Mouse (Mus musculus): Measurements from ENCODE around the gene Pnma1.
A peak's percentile ranks its signal among the peaks of the same experiment; 100 is the strongest.

Pnma1 gene

GRCm38 (mm10) chr12:84178652-84179445 lies 30.6 kb upstream of the Pnma1 start:
- DNase-seq (ENCODE audit: low spot score in 2 of 2) = no peak

- DNase-seq (ENCODE audit: low spot score in 2 of 2) = no peak
Measured at GRCm38 (mm10) chr12:84178052-84178451, 29.8 kb upstream of the Pnma1 start.

- DNase-seq (ENCODE audit: low spot score in 2 of 2) = no peak
Measured at GRCm38 (mm10) chr12:84176886-84177765, 28.8 kb upstream of the Pnma1 start.

- DNase-seq (ENCODE audit: low spot score in 2 of 2) = no peak
Measured at GRCm38 (mm10) chr12:84176126-84176769, 28.0 kb upstream of the Pnma1 start.

GRCm38 (mm10) chr12:84175659-84176061 lies 27.4 kb upstream of the Pnma1 start:
- DNase-seq (ENCODE audit: low spot score in 2 of 2) = peak; percentile 89 to 91

GRCm38 (mm10) chr12:84174871-84175270 lies 26.6 kb upstream of the Pnma1 start:
- peak; percentile 76 to 90 for DNase-seq (ENCODE audit: low spot score in 2 of 2)

GRCm38 (mm10) chr12:84174190-84174811 lies 26.0 kb upstream of the Pnma1 start:
- no peak for DNase-seq (ENCODE audit: low spot score in 2 of 2)

- no peak for DNase-seq (ENCODE audit: low spot score in 2 of 2)
Measured at GRCm38 (mm10) chr12:84173309-84173915, 25.1 kb upstream of the Pnma1 start.

- no peak for DNase-seq (ENCODE audit: low spot score in 2 of 2)
Measured at GRCm38 (mm10) chr12:84172862-84173261, 24.6 kb upstream of the Pnma1 start.

GRCm38 (mm10) chr12:84172216-84172615 lies 23.9 kb upstream of the Pnma1 start:
- no peak for DNase-seq (ENCODE audit: low spot score in 2 of 2)

- DNase-seq (ENCODE audit: low spot score in 2 of 2) = no peak
Measured at GRCm38 (mm10) chr12:84170610-84171009, 22.3 kb upstream of the Pnma1 start.

- DNase-seq (ENCODE audit: low spot score in 2 of 2) = no peak
Measured at GRCm38 (mm10) chr12:84165631-84166373, 17.5 kb upstream of the Pnma1 start.

GRCm38 (mm10) chr12:84163586-84164110 lies 15.4 kb upstream of the Pnma1 start:
- no peak for DNase-seq (ENCODE audit: low spot score in 2 of 2)

- DNase-seq (ENCODE audit: low spot score in 2 of 2) = no peak
Measured at GRCm38 (mm10) chr12:84163133-84163532, 14.8 kb upstream of the Pnma1 start.

GRCm38 (mm10) chr12:84161616-84162433 lies 13.5 kb upstream of the Pnma1 start:
- DNase-seq (ENCODE audit: low spot score in 2 of 2) = no peak

- peak in 1 of 2 experiments; percentile 34 for DNase-seq (ENCODE audit: low spot score in 2 of 2)
Measured at GRCm38 (mm10) chr12:84161116-84161515, 12.8 kb upstream of the Pnma1 start.

GRCm38 (mm10) chr12:84160491-84160890 lies 12.2 kb upstream of the Pnma1 start:
- no peak for DNase-seq (ENCODE audit: low spot score in 2 of 2)

GRCm38 (mm10) chr12:84158156-84158555 lies 9.9 kb upstream of the Pnma1 start:
- no peak for DNase-seq (ENCODE audit: low spot score in 2 of 2)

GRCm38 (mm10) chr12:84156210-84156609 lies 7.9 kb upstream of the Pnma1 start:
- no peak for DNase-seq (ENCODE audit: low spot score in 2 of 2)

- no peak for DNase-seq (ENCODE audit: low spot score in 2 of 2)
Measured at GRCm38 (mm10) chr12:84155523-84155871, 7.2 kb upstream of the Pnma1 start.
